Mouse (Mus musculus) testis, adult 2 months (tissue): ENCODE results near the gene Ppp2r1b. TPM values are rescaled to one million over a fixed set of nuclear protein-coding genes. Genes with fewer than 3 reads are reported as not detected.

Experiments used
- H3K27ac ChIP-seq: fragments of 200-500 bp; 2 replicates; pipeline ENCODE4 v1.5.1; 2012; ENCODE audit warnings: low read depth, low read length; ENCODE audit not compliant: control insufficient read depth, insufficient read depth
- H3K27me3 ChIP-seq: fragments of 200-500 bp; 2 replicates; pipeline ENCODE4 v1.6.1; 2012; ENCODE audit warnings: mild to moderate bottlenecking, low read length, moderate library complexity; ENCODE audit not compliant: control insufficient read depth, insufficient read depth
- H3K36me3 ChIP-seq: fragments of 200-500 bp; 2 replicates; pipeline ENCODE4 v1.6.1; 2012; ENCODE audit warnings: mild to moderate bottlenecking, low read length; ENCODE audit not compliant: control insufficient read depth, insufficient read depth
- H3K4me1 ChIP-seq: fragments of 200-500 bp; 2 replicates; pipeline ENCODE4 v1.6.1; 2012; ENCODE audit warnings: low read length; ENCODE audit not compliant: control insufficient read depth, insufficient read depth
- H3K4me3 ChIP-seq: fragments of 200-500 bp; 2 replicates; pipeline ENCODE4 v1.5.1; 2012; ENCODE audit warnings: low read depth, mild to moderate bottlenecking, low read length, moderate library complexity, mixed read lengths; ENCODE audit not compliant: control insufficient read depth
- CTCF ChIP-seq: fragments of 200-500 bp; IDR thresholded peaks from 2 replicates; pipeline ENCODE4 v1.5.1; 2012; ENCODE audit warnings: low read depth, mild to moderate bottlenecking, inconsistent platforms, low read length, moderate library complexity; ENCODE audit not compliant: control insufficient read depth, insufficient read depth, insufficient replicate concordance
- POLR2A ChIP-seq: fragments of 200-500 bp; IDR thresholded peaks from 2 replicates; pipeline ENCODE4 v1.6.1; 2012; ENCODE audit warnings: low read depth, mild to moderate bottlenecking, inconsistent platforms, low read length, moderate library complexity; ENCODE audit not compliant: control insufficient read depth
- polyA plus RNA-seq: library from polyadenylated mRNA; depleted of rRNA; stranded (reverse); fragments of >200 nt; gene quantifications from 2 replicates; pipeline ENCODE4 v1.2.3, GENCODE M21; 2012

The Ppp2r1b gene
- polyA plus RNA-seq, 1 experiment = 80.9 TPM

DNA sequence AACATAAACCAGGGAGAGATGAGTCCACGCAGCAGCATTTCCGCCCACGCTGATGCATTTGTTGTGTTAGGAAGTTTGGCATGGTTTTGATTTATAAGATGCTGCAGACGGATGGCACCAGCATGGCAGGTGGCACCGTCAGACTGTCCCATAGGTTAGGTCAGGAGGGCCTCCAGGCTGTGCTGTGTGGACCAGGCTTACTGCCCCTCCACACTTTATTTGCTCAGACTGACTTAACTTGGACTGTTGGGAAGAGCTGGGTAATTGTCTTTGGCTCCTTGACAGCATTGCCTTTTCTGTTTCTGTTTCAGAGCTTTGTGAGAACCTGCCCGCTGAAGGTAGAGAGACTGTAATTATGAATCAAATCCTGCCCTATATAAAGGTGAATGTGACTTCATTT lies 21.9 kb downstream of the Ppp2r1b start:
- no peak for TF ChIP-seq POLR2A
- TF ChIP-seq CTCF = no peak
- no peak overlapping the region for H3K4me3 ChIP-seq
- no peak overlapping the region for H3K27ac ChIP-seq
- no peaks in the 10 kb centered on the region for H3K4me1 ChIP-seq
- no peaks in the 10 kb centered on the region for H3K27me3 ChIP-seq
- H3K36me3 ChIP-seq = peaks cover 13% of the 10 kb centered on the region

DNA sequence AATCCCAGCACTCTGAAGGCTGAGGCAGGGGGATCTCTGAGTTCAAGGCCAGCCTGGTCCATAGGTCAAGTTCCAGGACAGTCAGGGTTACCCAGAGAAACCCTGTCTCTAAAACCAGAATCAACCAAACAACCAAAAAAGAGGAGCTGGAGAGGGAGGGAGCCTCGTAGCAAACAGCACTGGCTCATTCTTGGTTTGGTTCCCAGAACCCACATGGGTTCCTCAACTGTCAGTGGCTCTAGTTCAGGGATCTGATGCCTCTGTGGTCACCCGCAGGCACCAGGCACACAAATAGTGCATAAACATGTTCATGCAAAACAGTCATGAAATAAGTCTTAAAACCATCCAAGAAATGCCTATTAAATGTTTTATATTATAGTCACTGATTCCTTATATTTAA lies 23.1 kb downstream of the Ppp2r1b start:
- TF ChIP-seq POLR2A (no peak), CTCF (no peak)
- Histone ChIP-seq H3K4me3 (no peak overlapping the region), H3K27me3 (no peaks in the 10 kb centered on the region), H3K27ac (no peak overlapping the region), H3K36me3 (peaks cover 11% of the 10 kb centered on the region), H3K4me1 (no peaks in the 10 kb centered on the region)

DNA sequence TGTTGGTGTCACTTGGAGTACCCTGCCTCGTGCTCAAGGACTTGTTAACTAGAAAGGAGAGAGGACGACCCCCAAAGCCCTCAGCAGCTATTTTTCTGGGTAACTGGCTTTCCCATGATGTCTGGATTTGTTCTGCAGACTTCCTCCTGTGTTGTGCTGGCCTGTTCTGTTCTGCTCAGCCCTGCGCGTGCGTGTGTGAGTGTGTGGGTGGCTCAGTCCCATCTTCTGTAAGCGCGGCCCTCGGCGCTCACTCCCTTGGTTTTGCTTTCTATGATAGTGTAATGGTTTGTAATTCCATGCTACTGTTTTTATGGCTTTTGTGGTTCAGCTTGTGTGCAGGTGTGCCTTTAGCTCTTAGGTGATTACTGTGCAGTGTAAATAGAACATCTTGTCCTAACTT lies 28.1 kb downstream of the Ppp2r1b start:
- TF ChIP-seq POLR2A (no peak), CTCF (no peak)
- Histone ChIP-seq H3K4me3 (no peak overlapping the region), H3K4me1 (no peaks in the 10 kb centered on the region), H3K27ac (no peak overlapping the region), H3K27me3 (no peaks in the 10 kb centered on the region), H3K36me3 (peaks cover 7% of the 10 kb centered on the region; the same call in 1 of the 2 replicates)

DNA sequence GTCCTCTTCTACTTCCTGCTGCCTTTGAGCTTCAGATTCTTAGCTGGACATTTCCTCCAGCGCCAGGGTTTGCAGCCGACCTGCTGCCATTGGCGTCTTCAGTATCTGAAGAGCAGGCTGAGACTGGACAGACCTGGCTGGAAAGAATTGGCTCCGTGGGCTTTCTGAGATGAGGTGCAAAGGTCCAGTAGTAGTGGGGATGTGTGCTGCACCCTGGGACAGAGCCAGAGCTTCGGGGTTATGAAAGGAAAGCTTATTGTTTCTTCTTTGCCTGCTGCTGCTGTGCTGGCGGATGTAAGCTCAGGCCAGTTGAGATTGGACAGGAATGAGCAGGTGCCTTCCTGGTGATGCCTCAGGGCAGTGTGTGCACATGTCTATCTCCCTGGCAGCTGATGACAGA lies 28.9 kb downstream of the Ppp2r1b start:
- H3K4me1 ChIP-seq = no peaks in the 10 kb centered on the region
- H3K36me3 ChIP-seq = peaks cover 7% of the 10 kb centered on the region

DNA sequence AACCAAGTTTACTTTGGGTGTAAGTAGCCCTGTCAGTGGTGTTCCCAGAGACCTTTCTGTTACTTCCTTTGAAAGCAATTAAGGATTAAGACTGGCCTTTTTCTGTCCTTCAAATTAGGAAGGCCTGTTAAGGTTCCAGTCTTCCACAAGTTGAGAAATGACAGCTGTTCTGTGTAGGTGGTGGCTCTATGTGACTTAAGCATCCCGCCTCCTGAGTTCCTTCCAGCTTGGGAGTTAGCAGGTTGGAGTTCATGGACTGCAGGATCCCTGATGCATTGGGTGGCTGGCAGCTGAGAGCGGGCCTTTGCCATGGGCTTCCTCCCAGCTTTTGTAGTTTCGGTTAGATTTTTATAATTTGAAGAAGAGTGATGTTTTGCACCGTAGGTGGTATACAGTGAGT lies 30.4 kb downstream of the Ppp2r1b start:
- TF ChIP-seq CTCF = no peak
- TF ChIP-seq POLR2A = no peak
- Histone ChIP-seq H3K36me3 (peaks cover 11% of the 10 kb centered on the region), H3K4me3 (no peak overlapping the region)

More for the DNA sequence above, 28.9 kb downstream of the Ppp2r1b start:
- H3K27me3 ChIP-seq = no peaks in the 10 kb centered on the region
- no peak overlapping the region for H3K27ac ChIP-seq
- H3K4me3 ChIP-seq = no peak overlapping the region
- TF ChIP-seq CTCF (no peak), POLR2A (no peak)

DNA sequence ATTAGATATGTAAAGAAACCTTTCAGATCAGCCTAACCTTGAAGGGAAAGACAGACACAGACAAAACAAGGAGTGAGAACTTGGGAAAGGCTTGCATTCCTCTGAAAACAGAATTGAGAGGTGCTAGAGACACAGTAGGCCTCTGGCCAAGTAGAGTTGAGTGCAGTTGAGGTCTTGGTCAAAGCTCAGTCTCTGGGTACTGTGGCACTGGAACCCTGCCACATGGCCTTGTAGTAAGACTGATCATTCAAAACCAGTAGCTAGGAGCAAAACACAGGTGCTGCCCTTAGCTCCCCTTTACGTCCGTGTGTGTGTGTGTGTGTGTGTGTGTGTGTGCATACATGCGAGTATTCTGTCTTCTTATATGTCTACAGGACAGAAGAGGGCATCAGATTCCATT lies 31.2 kb downstream of the Ppp2r1b start:
- Histone ChIP-seq H3K27me3 (no peaks in the 10 kb centered on the region), H3K4me1 (no peaks in the 10 kb centered on the region), H3K36me3 (peaks cover 12% of the 10 kb centered on the region), H3K4me3 (no peak overlapping the region), H3K27ac (no peak overlapping the region)
- no peak for TF ChIP-seq POLR2A
- TF ChIP-seq CTCF = no peak

More for the DNA sequence above, 30.4 kb downstream of the Ppp2r1b start:
- Histone ChIP-seq H3K27ac (no peak overlapping the region), H3K4me1 (no peaks in the 10 kb centered on the region), H3K27me3 (no peaks in the 10 kb centered on the region)

DNA sequence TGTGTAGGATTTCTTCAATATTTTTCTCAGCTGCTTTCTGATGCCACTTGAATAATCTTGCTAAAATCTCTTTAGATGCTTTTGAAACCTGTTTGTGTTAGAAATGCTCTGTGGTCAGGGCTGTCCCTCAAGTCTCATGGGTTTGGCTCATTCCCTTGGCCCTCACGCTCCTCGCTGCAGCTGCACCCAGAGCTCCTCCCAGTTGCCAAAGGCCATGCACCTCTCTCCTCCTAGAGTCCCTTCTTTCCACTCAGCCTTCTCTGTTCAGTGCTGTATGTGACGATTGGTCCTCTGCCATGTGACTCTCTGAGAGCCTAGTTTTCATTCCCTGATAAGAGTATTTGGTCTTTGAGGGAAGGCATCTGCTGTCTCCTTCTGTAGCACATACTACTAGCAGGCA lies 32.3 kb downstream of the Ppp2r1b start:
- Histone ChIP-seq H3K4me3 (no peak overlapping the region), H3K27me3 (no peaks in the 10 kb centered on the region), H3K36me3 (peaks cover 11% of the 10 kb centered on the region), H3K27ac (no peak overlapping the region), H3K4me1 (no peaks in the 10 kb centered on the region)
- TF ChIP-seq POLR2A (no peak), CTCF (no peak)

DNA sequence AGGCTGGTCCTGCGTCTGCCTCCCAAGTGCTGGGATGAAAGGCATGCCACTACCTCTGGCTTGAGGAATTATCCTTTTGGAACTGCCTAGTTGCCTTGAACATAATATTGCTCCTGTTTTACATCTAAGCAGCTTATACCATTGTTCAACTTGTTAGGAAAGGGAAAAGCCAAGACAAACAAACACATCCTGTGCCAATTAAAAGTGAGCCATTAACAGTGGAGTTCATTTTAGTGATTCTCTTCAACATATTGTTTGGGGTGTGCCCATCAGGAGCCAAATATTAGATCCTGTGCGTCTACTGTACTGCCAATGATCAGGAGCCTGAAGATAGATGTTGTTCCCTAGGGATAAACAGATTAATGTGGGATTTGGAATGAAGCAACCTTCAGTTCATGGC lies 37.1 kb downstream of the Ppp2r1b start:
- no peak overlapping the region for H3K4me3 ChIP-seq
- H3K27me3 ChIP-seq = no peaks in the 10 kb centered on the region
- no peak overlapping the region for H3K27ac ChIP-seq
- no peak for TF ChIP-seq POLR2A
- no peak for TF ChIP-seq CTCF
- H3K36me3 ChIP-seq = peaks cover 7% of the 10 kb centered on the region
- H3K4me1 ChIP-seq = no peaks in the 10 kb centered on the region
